Mouse (Mus musculus): Measurements from ENCODE around the gene Cbx4. TPM values are rescaled to one million over a fixed set of nuclear protein-coding genes. Genes with fewer than 3 reads are reported as not detected.

Gene Cbx4
- polyA plus RNA-seq, 2 experiments = 11.4 to 24.3 TPM

- DNase-seq (ENCODE audit: low spot score) = peak; percentile 64
- peaks cover 39% of the 10 kb centered on the region for H3K27me3 ChIP-seq (ENCODE audit: control insufficient read depth, insufficient read depth, low read length)
- peaks cover 34% of the 10 kb centered on the region for H3K4me1 ChIP-seq (ENCODE audit: control insufficient read depth, insufficient read depth, low read length)
These were observed 5.1 kb upstream of the Cbx4 start for GRCm38 (mm10) chr11:119090961-119091597.

GRCm38 (mm10) chr11:119090076-119090960 is 4.3 kb upstream of the Cbx4 start:
- Histone ChIP-seq H3K27ac (replicated peaks; ENCODE audit: low read depth, low read length) (no peak overlapping the region), H3K36me3 (ENCODE audit: control insufficient read depth, insufficient read depth, low read length) (no peaks in the 10 kb centered on the region), H3K9ac (ENCODE audit: low read depth, low read length, severe bottlenecking) (peak overlapping the region; percentile 42), H3K9me3 (ENCODE audit: control insufficient read depth, low read length) (no peaks in the 10 kb centered on the region), H3K4me3 (replicated peaks; ENCODE audit: low read length) (peak overlapping the region; percentile 41), H3K27me3 (ENCODE audit: control insufficient read depth, insufficient read depth, low read length) (peaks cover 39% of the 10 kb centered on the region), H3K4me2 (replicated peaks; ENCODE audit: low read depth, low read length, severe bottlenecking) (peak overlapping the region; percentile 98), H3K4me1 (ENCODE audit: control insufficient read depth, insufficient read depth, low read length) (peaks cover 34% of the 10 kb centered on the region)
- TF ChIP-seq POLR2A (IDR thresholded peaks at IDR 0.05; ENCODE audit: borderline replicate concordance, extremely low read depth, insufficient read depth, insufficient read length) = no peak
- ATAC-seq (ENCODE audit: low FRiP score, low read depth) (peak; percentile 4; the same call in 1 of the 2 replicates), DNase-seq (ENCODE audit: low spot score) (no peak)
- under 1% methylated on average over 73 of the region's 75 CpGs for WGBS

More at GRCm38 (mm10) chr11:119090961-119091597, 5.1 kb upstream of the Cbx4 start:
- no peaks in the 10 kb centered on the region for H3K36me3 ChIP-seq (ENCODE audit: control insufficient read depth, insufficient read depth, low read length)
- 1% methylated on average over 31 of the region's 42 CpGs for WGBS
- no peaks in the 10 kb centered on the region for H3K9me3 ChIP-seq (ENCODE audit: control insufficient read depth, low read length)
- peak overlapping the region; percentile 98 for H3K4me2 ChIP-seq (replicated peaks; ENCODE audit: low read depth, low read length, severe bottlenecking)
- 0 out of 2 replicates have a peak overlapping the region, but pooled peaks have one; percentile 13 for H3K27ac ChIP-seq (replicated peaks; ENCODE audit: low read depth, low read length)
- peak overlapping the region; percentile 42 for H3K9ac ChIP-seq (ENCODE audit: low read depth, low read length, severe bottlenecking)
- H3K4me3 ChIP-seq (replicated peaks; ENCODE audit: low read length) = peak overlapping the region; percentile 41
- peak; percentile 35 for ATAC-seq (ENCODE audit: low FRiP score, low read depth)
- 0 out of 2 replicates have a peak, but pooled peaks have one; percentile 23 for TF ChIP-seq POLR2A (IDR thresholded peaks at IDR 0.05; ENCODE audit: borderline replicate concordance, extremely low read depth, insufficient read depth, insufficient read length)

GRCm38 (mm10) chr11:119089235-119090075 is 3.4 kb upstream of the Cbx4 start:
- WGBS = 2% methylated on average over 41 of the region's 41 CpGs

GRCm38 (mm10) chr11:119088391-119089234 is 2.6 kb upstream of the Cbx4 start:
- peaks cover 39% of the 10 kb centered on the region for H3K27me3 ChIP-seq (ENCODE audit: control insufficient read depth, insufficient read depth, low read length)
- DNase-seq (ENCODE audit: low spot score) = no peak
- TF ChIP-seq POLR2A (IDR thresholded peaks at IDR 0.05; ENCODE audit: borderline replicate concordance, extremely low read depth, insufficient read depth, insufficient read length) = no peak
- WGBS = 2% methylated on average over 28 of the region's 28 CpGs
- H3K9ac ChIP-seq (ENCODE audit: low read depth, low read length, severe bottlenecking) = no peak overlapping the region
- peaks cover 47% of the 10 kb centered on the region for H3K4me1 ChIP-seq (ENCODE audit: control insufficient read depth, insufficient read depth, low read length)
- no peak for ATAC-seq (ENCODE audit: low FRiP score, low read depth)
- no peak overlapping the region for H3K4me2 ChIP-seq (replicated peaks; ENCODE audit: low read depth, low read length, severe bottlenecking)
- H3K4me3 ChIP-seq (replicated peaks; ENCODE audit: low read length) = peak overlapping the region; percentile 41; the same call in 1 of the 2 replicates
- H3K9me3 ChIP-seq (ENCODE audit: control insufficient read depth, low read length) = no peaks in the 10 kb centered on the region
- H3K36me3 ChIP-seq (ENCODE audit: control insufficient read depth, insufficient read depth, low read length) = no peaks in the 10 kb centered on the region
- no peak overlapping the region for H3K27ac ChIP-seq (replicated peaks; ENCODE audit: low read depth, low read length)

More at GRCm38 (mm10) chr11:119089235-119090075, 3.4 kb upstream of the Cbx4 start:
- peak overlapping the region; percentile 98 for H3K4me2 ChIP-seq (replicated peaks; ENCODE audit: low read depth, low read length, severe bottlenecking)
- H3K36me3 ChIP-seq (ENCODE audit: control insufficient read depth, insufficient read depth, low read length) = no peaks in the 10 kb centered on the region
- ATAC-seq (ENCODE audit: low FRiP score, low read depth) (no peak), DNase-seq (ENCODE audit: low spot score) (no peak)
- H3K4me1 ChIP-seq (ENCODE audit: control insufficient read depth, insufficient read depth, low read length) = peaks cover 38% of the 10 kb centered on the region
- H3K27me3 ChIP-seq (ENCODE audit: control insufficient read depth, insufficient read depth, low read length) = peaks cover 39% of the 10 kb centered on the region
- H3K9ac ChIP-seq (ENCODE audit: low read depth, low read length, severe bottlenecking) = peak overlapping the region; percentile 42; the same call in 1 of the 2 replicates
- no peaks in the 10 kb centered on the region for H3K9me3 ChIP-seq (ENCODE audit: control insufficient read depth, low read length)
- no peak overlapping the region for H3K27ac ChIP-seq (replicated peaks; ENCODE audit: low read depth, low read length)
- TF ChIP-seq POLR2A (IDR thresholded peaks at IDR 0.05; ENCODE audit: borderline replicate concordance, extremely low read depth, insufficient read depth, insufficient read length) = no peak
- H3K4me3 ChIP-seq (replicated peaks; ENCODE audit: low read length) = peak overlapping the region; percentile 41
